Mouse (Mus musculus): Measurements from ENCODE around the gene Ccdc149. TPM values are rescaled to one million over a fixed set of nuclear protein-coding genes. Genes with fewer than 3 reads are reported as not detected.
A peak's percentile ranks its signal among the peaks of the same experiment; 100 is the strongest.

Gene Ccdc149
- total and polyA plus RNA-seq, 3 experiments = 3.0 to 7.4 (median 7.2) TPM

- no peak overlapping the region; the same call in 1 of the 2 replicates for H3K27ac ChIP-seq
Observed at GRCm38 (mm10) chr5:52360286-52361049, 110.9 kb downstream of the Ccdc149 start.

GRCm38 (mm10) chr5:52358120-52358519 lies 113.2 kb downstream of the Ccdc149 start:
- intact Hi-C loops (cut with DNase I) = no loop called here
- Histone ChIP-seq H3K36me3 (ENCODE audit: control insufficient read depth, insufficient read depth, low read length) (no peaks in the 10 kb centered on the region), H3K4me1 (ENCODE audit: control insufficient read depth, insufficient read depth, low read length) (peaks cover 2% of the 10 kb centered on the region), H3K27ac (no peak overlapping the region), H3K9ac (ENCODE audit: low read depth, low read length) (no peak overlapping the region), H3K4me3 (no peak overlapping the region), H3K27me3 (ENCODE audit: control insufficient read depth, insufficient read depth, low read length) (no peaks in the 10 kb centered on the region), H3K79me2 (replicated peaks; ENCODE audit: control insufficient read depth, insufficient read depth, low read length) (no peaks in the 10 kb centered on the region)
- no peak for DNase-seq
- no peak for TF ChIP-seq CTCF (IDR thresholded peaks at IDR 0.05)
- no peak for TF ChIP-seq POLR2A (IDR thresholded peaks at IDR 0.05; ENCODE audit: insufficient read depth, low read depth, low read length)
- TF ChIP-seq EP300 (IDR thresholded peaks at IDR 0.05; ENCODE audit: insufficient read depth, low read depth, low read length) = no peak
- WGBS = 86% methylated on average over 6 of the region's 6 CpGs

More at GRCm38 (mm10) chr5:52360286-52361049, 110.9 kb downstream of the Ccdc149 start:
- Histone ChIP-seq H3K4me1 (ENCODE audit: control insufficient read depth, insufficient read depth, low read length) (peaks cover 3% of the 10 kb centered on the region), H3K4me3 (no peak overlapping the region), H3K9ac (ENCODE audit: low read depth, low read length) (peak overlapping the region; percentile 50; the same call in 1 of the 2 replicates), H3K79me2 (replicated peaks; ENCODE audit: control insufficient read depth, insufficient read depth, low read length) (no peaks in the 10 kb centered on the region), H3K36me3 (ENCODE audit: control insufficient read depth, insufficient read depth, low read length) (no peaks in the 10 kb centered on the region), H3K27me3 (ENCODE audit: control insufficient read depth, insufficient read depth, low read length) (no peaks in the 10 kb centered on the region)
- WGBS = 66% methylated on average over 21 of the region's 21 CpGs
- intact Hi-C loops (cut with DNase I) = no loop called here
- DNase-seq = no peak
- TF ChIP-seq CTCF (IDR thresholded peaks at IDR 0.05) (no peak), EP300 (IDR thresholded peaks at IDR 0.05; ENCODE audit: insufficient read depth, low read depth, low read length) (no peak), POLR2A (IDR thresholded peaks at IDR 0.05; ENCODE audit: insufficient read depth, low read depth, low read length) (no peak)

- intact Hi-C loops (cut with DNase I) = no loop called here
- no peak for TF ChIP-seq CTCF (IDR thresholded peaks at IDR 0.05)
- no peak for TF ChIP-seq POLR2A (IDR thresholded peaks at IDR 0.05; ENCODE audit: insufficient read depth, low read depth, low read length)
- TF ChIP-seq EP300 (IDR thresholded peaks at IDR 0.05; ENCODE audit: insufficient read depth, low read depth, low read length) = no peak
- 72% methylated on average over 9 of the region's 9 CpGs for WGBS
- Histone ChIP-seq H3K9ac (ENCODE audit: low read depth, low read length) (no peak overlapping the region), H3K4me3 (no peak overlapping the region), H3K4me1 (ENCODE audit: control insufficient read depth, insufficient read depth, low read length) (peaks cover 1% of the 10 kb centered on the region; the same call in 1 of the 2 replicates), H3K79me2 (replicated peaks; ENCODE audit: control insufficient read depth, insufficient read depth, low read length) (no peaks in the 10 kb centered on the region), H3K27ac (no peak overlapping the region), H3K36me3 (ENCODE audit: control insufficient read depth, insufficient read depth, low read length) (no peaks in the 10 kb centered on the region), H3K27me3 (ENCODE audit: control insufficient read depth, insufficient read depth, low read length) (no peaks in the 10 kb centered on the region)
- no peak for DNase-seq
Observed at GRCm38 (mm10) chr5:52357175-52357754, 114.1 kb downstream of the Ccdc149 start.

GRCm38 (mm10) chr5:52355612-52356011 lies 115.7 kb downstream of the Ccdc149 start:
- Histone ChIP-seq H3K36me3 (ENCODE audit: control insufficient read depth, insufficient read depth, low read length) (no peaks in the 10 kb centered on the region), H3K4me1 (ENCODE audit: control insufficient read depth, insufficient read depth, low read length) (peaks cover 6% of the 10 kb centered on the region), H3K27ac (no peak overlapping the region), H3K4me3 (no peak overlapping the region), H3K9ac (ENCODE audit: low read depth, low read length) (no peak overlapping the region), H3K79me2 (replicated peaks; ENCODE audit: control insufficient read depth, insufficient read depth, low read length) (no peaks in the 10 kb centered on the region), H3K27me3 (ENCODE audit: control insufficient read depth, insufficient read depth, low read length) (no peaks in the 10 kb centered on the region)
- peak; percentile 55 to 56 for DNase-seq
- 68% methylated on average over 7 of the region's 7 CpGs for WGBS
- intact Hi-C loops (cut with DNase I) = no loop called here
- TF ChIP-seq POLR2A (IDR thresholded peaks at IDR 0.05; ENCODE audit: insufficient read depth, low read depth, low read length) (no peak), CTCF (IDR thresholded peaks at IDR 0.05) (no peak), EP300 (IDR thresholded peaks at IDR 0.05; ENCODE audit: insufficient read depth, low read depth, low read length) (no peak)

GRCm38 (mm10) chr5:52354441-52354840 lies 116.9 kb downstream of the Ccdc149 start:
- no peak for DNase-seq
- no peak overlapping the region for H3K27ac ChIP-seq
- H3K79me2 ChIP-seq (replicated peaks; ENCODE audit: control insufficient read depth, insufficient read depth, low read length) = no peaks in the 10 kb centered on the region
- intact Hi-C loops (cut with DNase I) = no loop called here
- WGBS = 49% methylated on average over 4 of the region's 4 CpGs
- no peaks in the 10 kb centered on the region for H3K27me3 ChIP-seq (ENCODE audit: control insufficient read depth, insufficient read depth, low read length)
- no peak overlapping the region for H3K9ac ChIP-seq (ENCODE audit: low read depth, low read length)
- H3K4me1 ChIP-seq (ENCODE audit: control insufficient read depth, insufficient read depth, low read length) = peaks cover 5% of the 10 kb centered on the region
- H3K36me3 ChIP-seq (ENCODE audit: control insufficient read depth, insufficient read depth, low read length) = no peaks in the 10 kb centered on the region
- no peak overlapping the region for H3K4me3 ChIP-seq
- TF ChIP-seq CTCF (IDR thresholded peaks at IDR 0.05) = no peak
- TF ChIP-seq EP300 (IDR thresholded peaks at IDR 0.05; ENCODE audit: insufficient read depth, low read depth, low read length) = no peak
- no peak for TF ChIP-seq POLR2A (IDR thresholded peaks at IDR 0.05; ENCODE audit: insufficient read depth, low read depth, low read length)

GRCm38 (mm10) chr5:52352730-52353129 lies 118.6 kb downstream of the Ccdc149 start:
- Histone ChIP-seq H3K27ac (no peak overlapping the region), H3K79me2 (replicated peaks; ENCODE audit: control insufficient read depth, insufficient read depth, low read length) (no peaks in the 10 kb centered on the region), H3K27me3 (ENCODE audit: control insufficient read depth, insufficient read depth, low read length) (no peaks in the 10 kb centered on the region), H3K36me3 (ENCODE audit: control insufficient read depth, insufficient read depth, low read length) (no peaks in the 10 kb centered on the region), H3K9ac (ENCODE audit: low read depth, low read length) (no peak overlapping the region), H3K4me1 (ENCODE audit: control insufficient read depth, insufficient read depth, low read length) (peaks cover 5% of the 10 kb centered on the region), H3K4me3 (no peak overlapping the region)
- intact Hi-C loops (cut with DNase I) = no loop called here
- no peak for TF ChIP-seq EP300 (IDR thresholded peaks at IDR 0.05; ENCODE audit: insufficient read depth, low read depth, low read length)
- TF ChIP-seq POLR2A (IDR thresholded peaks at IDR 0.05; ENCODE audit: insufficient read depth, low read depth, low read length) = no peak
- no peak for TF ChIP-seq CTCF (IDR thresholded peaks at IDR 0.05)
- no peak for DNase-seq
- 75% methylated on average over 5 of the region's 5 CpGs for WGBS

Data from heart, adult 2 months (tissue).